ENCODE assay signal across 9 mouse cellular contexts in genomic region chr16:92286609-92287008, GRCm38 (mm10). TPM values are rescaled to one million over a fixed set of nuclear protein-coding genes. Genes with fewer than 3 reads are reported as not detected.
DNase-seq lines count a peak whose midpoint lies in the region; ATAC-seq and TF ChIP-seq lines count a peak whose summit lies in the region.
"Had no signal": no experiment of that assay in that cellular context is flagged by ENCODE, and none has a peak within 500 bp of the region (broad histone marks: within the 10 kb centered on the region; RNA-seq: fewer than 3 reads in every experiment).

No protein-coding gene starts in this region.

- H3K4me1 ChIP-seq in liver, embryonic 12.5 days = no peaks in the 10 kb centered on the region
- no peaks in the 10 kb centered on the region for H3K4me1 ChIP-seq in stomach, postnatal 0 days (replicated peaks; ENCODE audit: control insufficient read depth, insufficient read depth)

- H3K27ac ChIP-seq in liver, embryonic 12.5 days = no peak overlapping the region
- H3K27ac ChIP-seq in stomach, postnatal 0 days (replicated peaks) = no peak overlapping the region
- H3K27ac ChIP-seq: embryonic facial prominence, embryonic 15.5 days had no signal

- no peak for ATAC-seq in liver, embryonic 12.5 days
- ATAC-seq in stomach, postnatal 0 days (ENCODE audit: low FRiP score, low TSS enrichment) = no peak

- TF ChIP-seq EP300 in stomach, postnatal 0 days (optimal IDR thresholded peaks at IDR 0.05) = no peak

- WGBS in liver, embryonic 12.5 days (ENCODE audit: insufficient replicate concordance) = 12% methylated on average over 7 of the region's 7 CpGs
- 11% methylated on average over 7 of the region's 7 CpGs for WGBS in stomach, postnatal 0 days

- no peak overlapping the region for H3K9ac ChIP-seq in liver, embryonic 12.5 days
- no peak overlapping the region for H3K9ac ChIP-seq in stomach, postnatal 0 days (ENCODE audit: low read length)
- H3K9ac ChIP-seq: embryonic facial prominence, embryonic 15.5 days had no signal

- H3K4me2 ChIP-seq in liver, embryonic 12.5 days = no peak overlapping the region
- H3K4me2 ChIP-seq in stomach, postnatal 0 days (replicated peaks; ENCODE audit: low read depth) = no peak overlapping the region
- H3K4me2 ChIP-seq: embryonic facial prominence, embryonic 15.5 days had no signal

- intact Hi-C loops in left cerebral cortex, postnatal 25 days (cut with DNase I) = loop anchor here (1.0 kb wide), 2 partner anchors 228 to 350 kb away; partner anchors contain the start of genes Gm49711, Mrps6 and Slc5a3

- no peak overlapping the region for H3K4me3 ChIP-seq in liver, embryonic 12.5 days
- H3K4me3 ChIP-seq in stomach, postnatal 0 days (ENCODE audit: low read depth, low read length) = no peak overlapping the region
- H3K4me3 ChIP-seq: embryonic facial prominence, embryonic 15.5 days had no signal

- H3K27me3 ChIP-seq in liver, embryonic 12.5 days (replicated peaks) = peaks cover 18% of the 10 kb centered on the region
- H3K27me3 ChIP-seq in stomach, postnatal 0 days (ENCODE audit: control insufficient read depth, insufficient read depth, low read length) = no peaks in the 10 kb centered on the region
- H3K27me3 ChIP-seq: embryonic facial prominence, embryonic 15.5 days had no signal

- H3K36me3 ChIP-seq in liver, embryonic 12.5 days = no peaks in the 10 kb centered on the region
- no peaks in the 10 kb centered on the region for H3K36me3 ChIP-seq in stomach, postnatal 0 days (ENCODE audit: control insufficient read depth, insufficient read depth, low read length)
- H3K36me3 ChIP-seq: embryonic facial prominence, embryonic 15.5 days had no signal

- no peaks in the 10 kb centered on the region for H3K9me3 ChIP-seq in liver, embryonic 12.5 days (replicated peaks)
- no peaks in the 10 kb centered on the region for H3K9me3 ChIP-seq in stomach, postnatal 0 days (ENCODE audit: control insufficient read depth, low read length)
- H3K9me3 ChIP-seq: embryonic facial prominence, embryonic 15.5 days had no signal

- peak; percentile 95 for TF ChIP-seq CTCF in stomach, postnatal 0 days (IDR thresholded peaks at IDR 0.05; ENCODE audit: low read depth)

- DNase-seq in liver = peak; percentile 81
- DNase-seq in cerebellum, adult 11 months = peak; percentile 79
- peak; percentile 64 to 97 for DNase-seq in frontal cortex, adult 2 months (ENCODE audit: extremely low spot score in 1 of 2, low spot score in 1 of 2)
- DNase-seq in induced T-regulatory cell, adult 2 months (ENCODE audit: low read depth) = peak; percentile 83
- peak; percentile 85 to 88 for DNase-seq in left cerebral cortex, postnatal 25 days (ENCODE audit: low spot score in 2 of 2)
- peak; percentile 83 for DNase-seq in naive thymus-derived CD4-positive, alpha-beta T cell, adult 2 months (ENCODE audit: low read depth)
- DNase-seq in stomach, postnatal 0 days (ENCODE audit: low spot score) = peak; percentile 84

RNA-seq across cellular contexts. Expression of gene Kcne2, which starts 5.6 kb away (rescaled TPM):
- polyA plus RNA-seq in liver, embryonic 12.5 days (2016; fragmentation: Nextera tagmentation; extraction: Ambion mirVana) = 0.13 TPM in 1 of 2 replicates, not detected in the other
- polyA plus RNA-seq in frontal cortex, adult 2 months (2012; rRNA removed) = 0.17 and 0.26 TPM in 2 replicates
- total RNA-seq in left cerebral cortex, postnatal 25 days (2021) = 1 to 10 TPM in 1 of 2 experiments, under 1 TPM in 1; 0.69 to 1.7 TPM
- 29.8 and 37.9 TPM in 2 replicates for polyA plus RNA-seq in stomach, postnatal 0 days (2015; fragmentation: Nextera tagmentation; extraction: Ambion mirVana)

RNA-seq across cellular contexts. Expression of gene Smim11, which starts 14.5 kb away (rescaled TPM):
- polyA plus RNA-seq in liver, embryonic 12.5 days (2016; fragmentation: Nextera tagmentation; extraction: Ambion mirVana) = 76.4 and 76.8 TPM in 2 replicates
- 33.7 and 35.8 TPM in 2 replicates for polyA plus RNA-seq in frontal cortex, adult 2 months (2012; rRNA removed)
- 10 to 100 TPM; 17.8 to 20.7 TPM for total RNA-seq in left cerebral cortex, postnatal 25 days (2021)
- polyA plus RNA-seq in stomach, postnatal 0 days (2015; fragmentation: Nextera tagmentation; extraction: Ambion mirVana) = 119 and 122 TPM in 2 replicates

RNA-seq across cellular contexts. Expression of gene Fam243, which starts 34.6 kb away (rescaled TPM):
- polyA plus RNA-seq in liver, embryonic 12.5 days (2016; fragmentation: Nextera tagmentation; extraction: Ambion mirVana) = not detected in 2 replicates
- polyA plus RNA-seq in frontal cortex, adult 2 months (2012; rRNA removed) = not detected in 2 replicates
- not detected for total RNA-seq in left cerebral cortex, postnatal 25 days (2021)
- polyA plus RNA-seq in stomach, postnatal 0 days (2015; fragmentation: Nextera tagmentation; extraction: Ambion mirVana) = not detected in 2 replicates
- polyA plus RNA-seq: embryonic facial prominence, embryonic 15.5 days had no signal

Comparison
In these comparisons a context has a peak if more than half of its experiments do, and no peak if none do; other contexts are left out.
1. RNA of gene Kcne2, which starts 5.6 kb away (polyA plus RNA-seq): 29.8 to 37.9 TPM in stomach, postnatal 0 days; 0.17 to 0.26 TPM in frontal cortex, adult 2 months and 0.13 TPM in liver, embryonic 12.5 days; every median in the first group is over 10 times any median in the second.
2. Peak in every context shown above with its lines, with median percentiles within 50 percentile points of each other: DNase-seq.